Comparison of ENCODE assay signal across 33 mouse cellular contexts in genomic region chr11:41962706-41963105, GRCm38 (mm10). TPM values are rescaled to one million over a fixed set of nuclear protein-coding genes. Genes with fewer than 3 reads are reported as not detected.
DNase-seq lines count a peak whose midpoint lies in the region; ATAC-seq and TF ChIP-seq lines count a peak whose summit lies in the region.
"Had no signal": no experiment of that assay in that cellular context is flagged by ENCODE, and none has a peak within 500 bp of the region (broad histone marks: within the 10 kb centered on the region; RNA-seq: fewer than 3 reads in every experiment).

No protein-coding gene starts in this region.

- H3K27ac ChIP-seq in olfactory bulb, adult 2 months (ENCODE audit: insufficient read depth, low read depth, low read length) = peak overlapping the region; percentile 75
- H3K27ac ChIP-seq: embryonic facial prominence, embryonic 13.5 days; forebrain, embryonic 10.5 days; forebrain, embryonic 15.5 days; heart, embryonic 10.5 days; hindbrain, embryonic 12.5 days; hindbrain, postnatal 0 days; intestine, embryonic 15.5 days; liver, embryonic 12.5 days; midbrain, embryonic 12.5 days; neural tube, embryonic 12.5 days; stomach, embryonic 15.5 days had no signal

- H3K4me3 ChIP-seq in olfactory bulb, adult 2 months (ENCODE audit: insufficient read depth, low read depth, low read length) = no peak overlapping the region
- H3K4me3 ChIP-seq: embryonic facial prominence, embryonic 13.5 days; forebrain, embryonic 10.5 days; forebrain, embryonic 15.5 days; heart, embryonic 10.5 days; hindbrain, embryonic 12.5 days; intestine, embryonic 15.5 days; liver, embryonic 12.5 days; megakaryocyte, embryonic 14.5 days; midbrain, embryonic 12.5 days; myocyte; neural tube, embryonic 12.5 days; stomach, embryonic 15.5 days had no signal

- ATAC-seq in cerebellum, adult (ENCODE audit: insufficient number of reproducible peaks, low FRiP score, low TSS enrichment) = peak; percentile 36; the same call in 1 of the 2 replicates
- ATAC-seq: forebrain, embryonic 15.5 days; hindbrain, postnatal 0 days; intestine, embryonic 15.5 days; liver, embryonic 12.5 days; liver, postnatal 0 days had no signal

- TF ChIP-seq POLR2A in olfactory bulb, adult 2 months (IDR thresholded peaks at IDR 0.05; ENCODE audit: insufficient read depth, low read depth, low read length) = no peak

- no peak for DNase-seq in cerebellum, postnatal 36 days
- DNase-seq in layer of hippocampus, adult 9-11 months = peak; percentile 22
- no peak for DNase-seq in layer of hippocampus, postnatal 36 days
- peak; percentile 45 to 49 for DNase-seq in right cerebral cortex, adult 2 months (ENCODE audit: low spot score in 2 of 2)
- DNase-seq in right cerebral cortex, postnatal 4 days = no peak
- no peak for DNase-seq in adrenal gland, adult 18-20 months (ENCODE audit: low spot score in 2 of 2)
- DNase-seq: adrenal gland, postnatal 25 days; cerebellum, adult 8-10 months; gastrocnemius, postnatal 14 days; heart, postnatal 36 days; kidney, adult 2 months; kidney, postnatal 36 days; liver, postnatal 0 days; lung, postnatal 36 days; thymus, postnatal 14 days had no signal

- no peaks in the 10 kb centered on the region for H3K4me1 ChIP-seq in olfactory bulb, adult 2 months (ENCODE audit: control insufficient read depth, insufficient read depth, low read length)
- H3K4me1 ChIP-seq: forebrain, embryonic 10.5 days; forebrain, embryonic 15.5 days; heart, embryonic 10.5 days; hindbrain, embryonic 12.5 days; intestine, embryonic 15.5 days; liver, embryonic 12.5 days; megakaryocyte, embryonic 14.5 days; midbrain, embryonic 12.5 days; neural tube, embryonic 12.5 days; stomach, embryonic 15.5 days had no signal

- WGBS in olfactory bulb, adult 2 months = 54% methylated on average over 8 of the region's 8 CpGs

- TF ChIP-seq CTCF in olfactory bulb, adult 2 months (IDR thresholded peaks at IDR 0.05; ENCODE audit: insufficient read depth, low read depth, low read length) = no peak

RNA-seq across cellular contexts. Expression of gene Gabrg2, which starts 38.0 kb away (rescaled TPM):
- total RNA-seq in layer of hippocampus, postnatal 36 days (2021) = 100 to 1,000 TPM; 154 to 164 TPM
- polyA plus RNA-seq in olfactory bulb, adult 2 months (2012; ENCODE audit: insufficient read depth, insufficient read length, low replicate concordance, missing spikeins) = not detected in 2 replicates
- total RNA-seq in adrenal gland, adult 18-20 months (2021) = 1 to 10 TPM; 3.3 to 3.7 TPM
- total RNA-seq: granulocyte monocyte progenitor cell, adult 5-6 weeks; heart, postnatal 36 days had no signal
- polyA plus RNA-seq: G1E; heart, embryonic 10.5 days; liver, embryonic 12.5 days; liver, postnatal 0 days; urinary bladder, adult 2 months had no signal

Comparison
In these comparisons a context has a peak if more than half of its experiments do, and no peak if none do; other contexts are left out.
1. DNase-seq: peak in layer of hippocampus, adult 9-11 months (single experiment) and right cerebral cortex, adult 2 months (2 of 2); none in cerebellum, postnatal 36 days (0 of 2), layer of hippocampus, postnatal 36 days (0 of 2), right cerebral cortex, postnatal 4 days (single experiment) and adrenal gland, adult 18-20 months (0 of 2).
2. RNA of gene Gabrg2, which starts 38.0 kb away (total RNA-seq): 154 to 164 TPM in layer of hippocampus, postnatal 36 days; 3.3 to 3.7 TPM in adrenal gland, adult 18-20 months; every median in the first group is over 10 times any median in the second.